Mouse (Mus musculus) lung, postnatal 0 days (tissue): Measurements from ENCODE around the gene Palld.

Experiments
- CTCF ChIP-seq: IDR thresholded peaks from 2 replicates; pipeline ENCODE4 v1.5.1; 2016; ENCODE audit warnings: antibody characterized with exemption, mild to moderate bottlenecking
- EP300 ChIP-seq: IDR thresholded peaks from 2 replicates; pipeline ENCODE4 v1.6.1; 2016; ENCODE audit warnings: antibody characterized with exemption, mild to moderate bottlenecking, control low read depth

GRCm38 (mm10) chr8:61479506-61480214 is 422.8 kb downstream of the Palld start:
- TF ChIP-seq CTCF: peak; percentile 77
- 0 out of 2 replicates have a peak, but pooled peaks have one; percentile 38 for TF ChIP-seq EP300
